Mouse (Mus musculus): ENCODE measurements around the gene Sema3e. TPM values are rescaled to one million over a fixed set of nuclear protein-coding genes. Genes with fewer than 3 reads are reported as not detected.

Sema3e gene
- polyA plus RNA-seq, 1 experiment from 2014 or later, result 0.02 TPM

DNA sequence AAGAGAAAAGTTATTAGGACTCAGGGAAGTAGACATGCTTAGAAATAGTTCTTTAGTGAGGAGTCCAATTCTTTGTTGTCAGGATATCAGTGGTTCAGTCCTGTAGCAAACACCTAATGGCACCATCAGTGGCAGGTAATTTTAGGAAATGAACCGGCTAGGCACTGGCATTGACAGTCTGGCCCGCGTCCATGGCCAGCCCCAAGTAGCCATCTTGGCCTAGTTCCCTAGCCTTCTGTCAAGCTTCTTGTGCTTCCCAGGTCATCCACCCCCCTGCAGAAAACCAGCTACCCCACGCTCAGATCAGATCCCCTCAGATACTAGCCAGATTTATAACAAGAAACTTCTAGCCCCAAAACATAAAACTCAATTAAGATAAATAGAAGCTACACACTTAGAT lies 235.1 kb downstream of the Sema3e start:
- no peak for ATAC-seq
- WGBS (ENCODE audit: insufficient replicate concordance), result 83% methylated on average over 4 of the region's 4 CpGs

DNA sequence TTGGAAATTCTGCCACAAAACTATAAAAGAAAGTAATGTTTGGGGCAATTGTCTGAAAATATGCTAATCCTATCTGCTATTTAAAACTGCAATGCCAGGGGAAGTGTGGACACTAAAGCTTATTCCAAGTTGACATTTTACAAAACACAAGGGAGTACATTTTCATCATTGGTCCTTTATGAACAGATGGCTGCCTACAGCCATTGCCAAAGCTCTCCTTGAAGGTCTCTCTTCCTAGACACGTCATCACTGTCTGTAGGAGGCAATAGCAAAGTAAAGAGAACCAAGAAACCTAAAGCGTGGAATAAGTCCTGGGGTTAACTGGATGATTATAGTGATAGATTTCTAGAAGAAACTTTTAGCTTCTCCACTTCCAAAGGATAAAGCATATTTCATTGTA lies 242.3 kb downstream of the Sema3e start:
- WGBS (ENCODE audit: insufficient replicate concordance), result 74% methylated on average over 2 of the region's 2 CpGs
- Histone ChIP-seq H3K36me3 (replicated peaks; ENCODE audit: insufficient read depth, low read length) (no peaks in the 10 kb centered on the region), H3K9me3 (ENCODE audit: low read length) (no peaks in the 10 kb centered on the region), H3K27ac (ENCODE audit: low read depth) (no peak overlapping the region), H3K27me3 (ENCODE audit: insufficient read depth, low read length) (no peaks in the 10 kb centered on the region), H3K4me3 (ENCODE audit: low read depth, low read length) (no peak overlapping the region), H3K9ac (replicated peaks) (no peak overlapping the region), H3K4me1 (ENCODE audit: insufficient read depth) (no peaks in the 10 kb centered on the region), H3K4me2 (ENCODE audit: low read depth, low read length) (no peak overlapping the region)
- no peak for ATAC-seq
- DNase-seq, result no peak
- TF ChIP-seq EP300 (IDR thresholded peaks at IDR 0.05; ENCODE audit: low read depth), result no peak

More for the DNA sequence above, 235.1 kb downstream of the Sema3e start:
- no peak for DNase-seq
- TF ChIP-seq CTCF (IDR thresholded peaks at IDR 0.05; ENCODE audit: low read depth), result no peak
- no peak for TF ChIP-seq EP300 (IDR thresholded peaks at IDR 0.05; ENCODE audit: low read depth)
- Histone ChIP-seq H3K4me1 (ENCODE audit: insufficient read depth) (no peaks in the 10 kb centered on the region), H3K27me3 (ENCODE audit: insufficient read depth, low read length) (no peaks in the 10 kb centered on the region), H3K36me3 (replicated peaks; ENCODE audit: insufficient read depth, low read length) (no peaks in the 10 kb centered on the region), H3K27ac (ENCODE audit: low read depth) (no peak overlapping the region), H3K4me3 (ENCODE audit: low read depth, low read length) (no peak overlapping the region), H3K9ac (replicated peaks) (no peak overlapping the region), H3K9me3 (ENCODE audit: low read length) (no peaks in the 10 kb centered on the region), H3K4me2 (ENCODE audit: low read depth, low read length) (no peak overlapping the region)

Other genes starting within 250 kb of the Sema3e start
- not detected in 2 replicates for gene Speer3, start 233.7 kb upstream of the Sema3e start, polyA plus RNA-seq (2015; fragmentation: Nextera tagmentation; extraction: Ambion mirVana)